Mouse (Mus musculus): ENCODE measurements around the gene Eml1. TPM values are rescaled to one million over a fixed set of nuclear protein-coding genes. Genes with fewer than 3 reads are reported as not detected.

Gene Eml1
- polyA plus RNA-seq, 1 experiment, result 9.5 TPM

- H3K27ac ChIP-seq (ENCODE audit: insufficient read depth, low read length), result no peak overlapping the region
- TF ChIP-seq CTCF (IDR thresholded peaks at IDR 0.05; ENCODE audit: low read depth, low read length) (no peak), POLR2A (IDR thresholded peaks at IDR 0.05; ENCODE audit: insufficient read depth, low read length) (no peak), EP300 (IDR thresholded peaks at IDR 0.05; ENCODE audit: insufficient read depth, low read depth, low read length) (no peak)
- H3K4me1 ChIP-seq (ENCODE audit: control insufficient read depth, insufficient read depth, low read length), result no peaks in the 10 kb centered on the region
- no peaks in the 10 kb centered on the region for H3K9me3 ChIP-seq (replicated peaks; ENCODE audit: control insufficient read depth, insufficient read depth, low read length, poor library complexity, severe bottlenecking)
- no peak overlapping the region for H3K4me3 ChIP-seq (ENCODE audit: low read depth, low read length)
- H3K36me3 ChIP-seq (ENCODE audit: control insufficient read depth, insufficient read depth, low read length, poor library complexity, severe bottlenecking), result no peaks in the 10 kb centered on the region
- H3K27me3 ChIP-seq (ENCODE audit: control insufficient read depth, insufficient read depth, low read length, poor library complexity, severe bottlenecking), result no peaks in the 10 kb centered on the region
- H3K9ac ChIP-seq (ENCODE audit: low read depth, poor library complexity, severe bottlenecking), result no peak overlapping the region
Observed at GRCm38 (mm10) chr12:108365868-108366267, 4.9 kb upstream of the Eml1 start.

GRCm38 (mm10) chr12:108367909-108368308, 2.8 kb upstream of the Eml1 start:
- no peak for TF ChIP-seq POLR2A (IDR thresholded peaks at IDR 0.05; ENCODE audit: insufficient read depth, low read length)
- TF ChIP-seq EP300 (IDR thresholded peaks at IDR 0.05; ENCODE audit: insufficient read depth, low read depth, low read length), result no peak
- no peak for TF ChIP-seq CTCF (IDR thresholded peaks at IDR 0.05; ENCODE audit: low read depth, low read length)
- no peaks in the 10 kb centered on the region for H3K9me3 ChIP-seq (replicated peaks; ENCODE audit: control insufficient read depth, insufficient read depth, low read length, poor library complexity, severe bottlenecking)

GRCm38 (mm10) chr12:108368921-108369320, 1.8 kb upstream of the Eml1 start:
- Histone ChIP-seq H3K27me3 (ENCODE audit: control insufficient read depth, insufficient read depth, low read length, poor library complexity, severe bottlenecking) (no peaks in the 10 kb centered on the region), H3K27ac (ENCODE audit: insufficient read depth, low read length) (no peak overlapping the region), H3K4me1 (ENCODE audit: control insufficient read depth, insufficient read depth, low read length) (no peaks in the 10 kb centered on the region), H3K36me3 (ENCODE audit: control insufficient read depth, insufficient read depth, low read length, poor library complexity, severe bottlenecking) (no peaks in the 10 kb centered on the region), H3K4me3 (ENCODE audit: low read depth, low read length) (no peak overlapping the region), H3K9ac (ENCODE audit: low read depth, poor library complexity, severe bottlenecking) (no peak overlapping the region), H3K9me3 (replicated peaks; ENCODE audit: control insufficient read depth, insufficient read depth, low read length, poor library complexity, severe bottlenecking) (no peaks in the 10 kb centered on the region)
- TF ChIP-seq CTCF (IDR thresholded peaks at IDR 0.05; ENCODE audit: low read depth, low read length) (no peak), EP300 (IDR thresholded peaks at IDR 0.05; ENCODE audit: insufficient read depth, low read depth, low read length) (no peak), POLR2A (IDR thresholded peaks at IDR 0.05; ENCODE audit: insufficient read depth, low read length) (no peak)

More at GRCm38 (mm10) chr12:108367909-108368308, 2.8 kb upstream of the Eml1 start:
- Histone ChIP-seq H3K4me1 (ENCODE audit: control insufficient read depth, insufficient read depth, low read length) (no peaks in the 10 kb centered on the region), H3K9ac (ENCODE audit: low read depth, poor library complexity, severe bottlenecking) (no peak overlapping the region), H3K36me3 (ENCODE audit: control insufficient read depth, insufficient read depth, low read length, poor library complexity, severe bottlenecking) (no peaks in the 10 kb centered on the region), H3K27ac (ENCODE audit: insufficient read depth, low read length) (no peak overlapping the region), H3K4me3 (ENCODE audit: low read depth, low read length) (no peak overlapping the region), H3K27me3 (ENCODE audit: control insufficient read depth, insufficient read depth, low read length, poor library complexity, severe bottlenecking) (no peaks in the 10 kb centered on the region)

- Histone ChIP-seq H3K4me1 (ENCODE audit: control insufficient read depth, insufficient read depth, low read length) (no peaks in the 10 kb centered on the region), H3K27me3 (ENCODE audit: control insufficient read depth, insufficient read depth, low read length, poor library complexity, severe bottlenecking) (no peaks in the 10 kb centered on the region), H3K9me3 (replicated peaks; ENCODE audit: control insufficient read depth, insufficient read depth, low read length, poor library complexity, severe bottlenecking) (no peaks in the 10 kb centered on the region), H3K36me3 (ENCODE audit: control insufficient read depth, insufficient read depth, low read length, poor library complexity, severe bottlenecking) (no peaks in the 10 kb centered on the region), H3K27ac (ENCODE audit: insufficient read depth, low read length) (no peak overlapping the region), H3K4me3 (ENCODE audit: low read depth, low read length) (no peak overlapping the region), H3K9ac (ENCODE audit: low read depth, poor library complexity, severe bottlenecking) (no peak overlapping the region)
- TF ChIP-seq EP300 (IDR thresholded peaks at IDR 0.05; ENCODE audit: insufficient read depth, low read depth, low read length), result no peak
- no peak for TF ChIP-seq CTCF (IDR thresholded peaks at IDR 0.05; ENCODE audit: low read depth, low read length)
- TF ChIP-seq POLR2A (IDR thresholded peaks at IDR 0.05; ENCODE audit: insufficient read depth, low read length), result no peak
Observed at GRCm38 (mm10) chr12:108371429-108371765, 640 bp downstream of the Eml1 start.

- H3K9ac ChIP-seq (ENCODE audit: low read depth, poor library complexity, severe bottlenecking), result no peak overlapping the region
- no peak overlapping the region for H3K4me3 ChIP-seq (ENCODE audit: low read depth, low read length)
- H3K4me1 ChIP-seq (ENCODE audit: control insufficient read depth, insufficient read depth, low read length), result no peaks in the 10 kb centered on the region
- H3K27ac ChIP-seq (ENCODE audit: insufficient read depth, low read length), result no peak overlapping the region
- no peaks in the 10 kb centered on the region for H3K9me3 ChIP-seq (replicated peaks; ENCODE audit: control insufficient read depth, insufficient read depth, low read length, poor library complexity, severe bottlenecking)
- H3K27me3 ChIP-seq (ENCODE audit: control insufficient read depth, insufficient read depth, low read length, poor library complexity, severe bottlenecking), result no peaks in the 10 kb centered on the region
- no peaks in the 10 kb centered on the region for H3K36me3 ChIP-seq (ENCODE audit: control insufficient read depth, insufficient read depth, low read length, poor library complexity, severe bottlenecking)
- no peak for TF ChIP-seq CTCF (IDR thresholded peaks at IDR 0.05; ENCODE audit: low read depth, low read length)
- no peak for TF ChIP-seq POLR2A (IDR thresholded peaks at IDR 0.05; ENCODE audit: insufficient read depth, low read length)
- no peak for TF ChIP-seq EP300 (IDR thresholded peaks at IDR 0.05; ENCODE audit: insufficient read depth, low read depth, low read length)
Observed at GRCm38 (mm10) chr12:108372241-108372640, 1.5 kb downstream of the Eml1 start.

- no peaks in the 10 kb centered on the region for H3K27me3 ChIP-seq (ENCODE audit: control insufficient read depth, insufficient read depth, low read length, poor library complexity, severe bottlenecking)
- TF ChIP-seq CTCF (IDR thresholded peaks at IDR 0.05; ENCODE audit: low read depth, low read length), result no peak
- H3K27ac ChIP-seq (ENCODE audit: insufficient read depth, low read length), result no peak overlapping the region
- H3K4me3 ChIP-seq (ENCODE audit: low read depth, low read length), result no peak overlapping the region
- H3K36me3 ChIP-seq (ENCODE audit: control insufficient read depth, insufficient read depth, low read length, poor library complexity, severe bottlenecking), result no peaks in the 10 kb centered on the region
- H3K9ac ChIP-seq (ENCODE audit: low read depth, poor library complexity, severe bottlenecking), result no peak overlapping the region
- no peaks in the 10 kb centered on the region for H3K9me3 ChIP-seq (replicated peaks; ENCODE audit: control insufficient read depth, insufficient read depth, low read length, poor library complexity, severe bottlenecking)
- H3K4me1 ChIP-seq (ENCODE audit: control insufficient read depth, insufficient read depth, low read length), result no peaks in the 10 kb centered on the region
Observed at GRCm38 (mm10) chr12:108373611-108374010, 2.9 kb downstream of the Eml1 start.

Data from ES-Bruce4 (cell line).